Mouse (Mus musculus) intestine, embryonic 15.5 days (tissue): ENCODE measurements at regions not wholly inside any gene's neighbourhood (a gene's known extent, or its start where the extent isn't known, plus 50 kb on each side); places are given as distances from the start of the nearest gene placed in this dataset.
"Not testable (repeated sequence)": the region's sequence is repeated elsewhere in the genome, so short reads cannot be mapped to it uniquely, and the experiment has no call there.

Source experiments
- ATAC-seq: fragments of 200-750 bp; cut with Nextera tagmentation; 2 replicates; pipeline ENCODE4 v1.8.0; 2017; ENCODE audit warnings: moderate TSS enrichment, moderate library complexity
- H3K27ac ChIP-seq: fragments of 300-500 bp; sonication (generic); 2 replicates; pipeline ENCODE4 v1.5.1; 2015; ENCODE audit warnings: mild to moderate bottlenecking, inconsistent platforms
- H3K27me3 ChIP-seq: fragments of 300-500 bp; sonication (generic); replicated peaks from 2 replicates; pipeline ENCODE4 v1.6.1; 2015; ENCODE audit warnings: inconsistent platforms
- H3K36me3 ChIP-seq: fragments of 300-500 bp; sonication (generic); 2 replicates; pipeline ENCODE4 v1.6.1; 2015; ENCODE audit warnings: inconsistent platforms
- H3K4me1 ChIP-seq: fragments of 300-500 bp; sonication (generic); replicated peaks from 2 replicates; pipeline ENCODE4 v1.6.1; 2015; ENCODE audit warnings: inconsistent platforms
- H3K4me2 ChIP-seq: fragments of 300-500 bp; sonication (generic); replicated peaks from 2 replicates; pipeline ENCODE4 v1.6.1; 2015; ENCODE audit warnings: mild to moderate bottlenecking, inconsistent platforms
- H3K4me3 ChIP-seq: fragments of 300-500 bp; sonication (generic); replicated peaks from 2 replicates; pipeline ENCODE4 v1.5.1; 2015; ENCODE audit warnings: inconsistent platforms
- H3K9ac ChIP-seq: fragments of 300-500 bp; sonication (generic); 2 replicates; pipeline ENCODE4 v1.6.1; 2015; ENCODE audit warnings: inconsistent platforms
- H3K9me3 ChIP-seq: fragments of 300-500 bp; sonication (generic); 2 replicates; pipeline ENCODE4 v1.6.1; 2016; ENCODE audit warnings: inconsistent platforms
- WGBS: fragments of 180-500 bp; shearing (Covaris S2); methylation state at CpG from one replicate; pipeline ENCODE4 v1.1.7; 2015; 5-methylcytosine and 5-hydroxymethylcytosine counted together

DNA sequence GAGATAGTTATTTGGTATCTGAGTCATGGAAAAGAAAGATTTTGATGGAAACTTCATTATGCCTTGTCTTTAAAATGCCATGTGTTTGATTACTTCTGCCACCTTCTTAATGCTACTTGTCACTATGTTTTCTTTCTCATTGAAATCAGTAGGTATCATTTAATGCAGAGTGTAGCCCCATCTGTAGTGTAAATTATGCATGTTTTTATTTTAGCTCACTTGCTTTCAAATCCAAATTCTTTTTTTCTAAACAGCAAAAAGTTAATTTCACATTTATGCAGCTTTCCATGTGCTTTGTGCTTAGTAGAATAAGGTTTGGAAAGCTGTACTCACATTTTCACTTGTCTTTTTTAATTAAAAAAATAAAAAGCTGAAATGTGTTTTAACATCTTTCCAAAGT lies 748.0 kb upstream of the Epha7 start:
- ATAC-seq: no peak
- H3K9me3 ChIP-seq: no peaks in the 10 kb centered on the region
- H3K27ac ChIP-seq: no peak overlapping the region
- H3K4me2 ChIP-seq: no peak overlapping the region
- no peaks in the 10 kb centered on the region for H3K27me3 ChIP-seq
- H3K4me3 ChIP-seq: no peak overlapping the region
- H3K9ac ChIP-seq: no peak overlapping the region
- no peaks in the 10 kb centered on the region for H3K36me3 ChIP-seq
- no peaks in the 10 kb centered on the region for H3K4me1 ChIP-seq

DNA sequence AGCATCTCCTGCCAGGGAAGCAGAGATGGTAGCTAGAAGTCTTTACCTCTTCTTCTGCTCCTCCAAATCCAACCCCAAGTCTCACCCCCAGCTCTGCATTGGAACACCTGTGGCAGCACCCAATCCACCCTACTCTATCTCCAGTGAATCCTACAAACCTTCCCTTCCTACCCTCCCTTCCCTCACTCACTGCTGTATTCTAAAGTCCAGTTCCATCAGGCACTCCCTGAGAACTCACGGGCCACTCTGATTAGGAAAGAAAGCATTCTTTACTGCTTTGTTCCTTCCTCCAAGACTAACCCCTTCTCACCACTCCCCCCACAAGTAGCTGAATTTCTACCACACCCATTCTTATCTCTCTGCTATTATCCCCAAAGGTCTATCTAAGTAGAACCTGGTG lies 747.1 kb upstream of the Epha7 start:
- Histone ChIP-seq H3K9me3 (no peaks in the 10 kb centered on the region), H3K4me1 (no peaks in the 10 kb centered on the region), H3K27ac (no peak overlapping the region), H3K36me3 (no peaks in the 10 kb centered on the region), H3K27me3 (no peaks in the 10 kb centered on the region), H3K9ac (no peak overlapping the region), H3K4me2 (no peak overlapping the region), H3K4me3 (no peak overlapping the region)
- whole genome bisulfite sequencing: 40% methylated on average over 1 of the region's 1 CpGs
- ATAC-seq: 0 out of 2 replicates have a peak, but pooled peaks have one; percentile 51

DNA sequence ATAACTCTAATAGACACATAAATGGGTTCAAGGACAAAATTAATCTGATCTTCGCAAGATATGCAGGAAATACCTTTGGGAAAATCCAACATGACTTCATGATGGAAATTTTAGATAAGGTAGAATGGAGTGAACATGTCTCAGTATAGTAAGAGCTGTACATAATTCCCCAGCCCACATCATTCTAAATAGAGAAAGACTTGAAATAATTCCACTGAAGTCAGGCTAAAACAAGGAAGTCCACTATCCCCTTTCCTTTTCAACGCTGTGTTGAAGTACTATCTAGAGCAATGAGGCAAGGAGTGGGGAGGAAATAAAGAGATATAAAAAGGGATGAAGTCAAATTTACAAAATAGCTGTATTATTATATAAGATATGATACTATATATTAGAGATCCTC lies 733.9 kb upstream of the Epha7 start:
- Histone ChIP-seq H3K36me3 (no peaks in the 10 kb centered on the region), H3K9ac (no peak overlapping the region), H3K27ac (no peak overlapping the region), H3K9me3 (no peaks in the 10 kb centered on the region), H3K4me2 (no peak overlapping the region), H3K4me3 (no peak overlapping the region), H3K27me3 (no peaks in the 10 kb centered on the region), H3K4me1 (no peaks in the 10 kb centered on the region)
- WGBS: 80% methylated on average over 2 of the region's 2 CpGs
- no peak for ATAC-seq

DNA sequence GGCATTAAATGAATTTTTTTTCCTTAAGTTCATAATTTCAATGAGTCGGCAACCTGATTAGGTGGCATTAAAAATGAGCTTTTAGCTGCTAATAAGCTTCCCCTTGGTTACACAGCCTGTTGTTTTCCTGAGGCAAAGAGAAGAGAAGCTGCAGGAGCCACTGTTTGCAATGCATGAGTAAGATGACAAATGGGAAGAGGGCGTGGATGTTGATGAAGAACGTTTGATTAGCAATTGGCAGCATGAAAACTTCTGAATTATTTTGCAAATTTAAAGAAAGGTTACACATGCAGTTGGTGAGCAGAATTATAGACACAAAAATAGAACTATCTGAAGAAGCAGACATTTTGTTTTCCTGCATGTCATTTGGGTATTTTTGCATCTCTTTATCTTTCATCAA lies 720.1 kb upstream of the Epha7 start:
- Histone ChIP-seq H3K4me1 (no peaks in the 10 kb centered on the region), H3K9ac (no peak overlapping the region), H3K27ac (no peak overlapping the region), H3K4me2 (no peak overlapping the region), H3K4me3 (no peak overlapping the region), H3K36me3 (no peaks in the 10 kb centered on the region), H3K9me3 (no peaks in the 10 kb centered on the region), H3K27me3 (no peaks in the 10 kb centered on the region)
- no peak for ATAC-seq
- 47% methylated on average over 3 of the region's 3 CpGs for WGBS

DNA sequence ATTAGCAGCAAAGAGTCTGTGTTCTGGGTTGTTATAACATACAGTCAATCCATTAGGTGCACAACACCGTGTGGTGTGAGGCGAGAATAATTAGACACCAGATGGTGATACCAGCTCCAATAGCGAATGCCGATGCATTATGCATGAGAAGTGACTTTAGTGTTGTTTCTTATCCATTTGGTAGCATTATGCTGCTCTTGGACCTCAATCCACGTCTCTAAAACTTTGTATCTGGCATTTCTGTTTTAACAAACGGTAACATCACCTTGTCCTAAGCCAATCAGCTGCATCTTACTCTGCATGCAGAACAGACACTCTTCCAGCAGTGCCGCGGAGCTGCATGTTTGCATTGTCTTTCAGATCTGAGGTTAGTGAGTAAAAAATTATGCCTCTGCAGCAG lies 669.8 kb upstream of the Epha7 start:
- H3K9ac ChIP-seq: no peak overlapping the region
- no peaks in the 10 kb centered on the region for H3K27me3 ChIP-seq
- no peaks in the 10 kb centered on the region for H3K4me1 ChIP-seq
- no peak overlapping the region for H3K4me2 ChIP-seq
- H3K4me3 ChIP-seq: no peak overlapping the region
- no peak for ATAC-seq
- H3K9me3 ChIP-seq: no peaks in the 10 kb centered on the region
- no peaks in the 10 kb centered on the region for H3K36me3 ChIP-seq
- WGBS: 80% methylated on average over 8 of the region's 8 CpGs
- H3K27ac ChIP-seq: no peak overlapping the region

DNA sequence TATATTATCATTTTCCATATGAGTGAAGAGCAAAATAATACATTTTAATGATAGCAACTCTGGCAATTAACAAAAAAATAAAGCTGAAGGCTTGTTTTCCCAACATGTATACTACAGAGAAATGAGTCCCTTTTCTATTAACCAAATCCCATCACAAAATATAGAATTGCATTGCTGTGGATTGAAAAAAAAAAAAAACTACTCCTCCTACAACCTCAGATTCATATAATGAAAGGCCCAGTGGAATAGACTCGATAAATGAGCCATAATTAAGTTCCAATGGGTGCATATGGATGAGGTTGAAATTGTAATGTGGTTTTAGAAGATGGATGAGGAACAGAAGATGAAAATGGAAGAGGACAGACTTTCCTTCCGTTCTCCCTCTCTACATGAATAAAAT lies 657.8 kb upstream of the Epha7 start:
- H3K27ac ChIP-seq: no peak overlapping the region
- H3K9me3 ChIP-seq: no peaks in the 10 kb centered on the region
- H3K4me2 ChIP-seq: no peak overlapping the region
- no peaks in the 10 kb centered on the region for H3K27me3 ChIP-seq
- no peak overlapping the region for H3K9ac ChIP-seq
- H3K4me1 ChIP-seq: no peaks in the 10 kb centered on the region
- no peak overlapping the region for H3K4me3 ChIP-seq
- H3K36me3 ChIP-seq: no peaks in the 10 kb centered on the region
- ATAC-seq: no peak
- WGBS: 77% methylated on average over 2 of the region's 2 CpGs

DNA sequence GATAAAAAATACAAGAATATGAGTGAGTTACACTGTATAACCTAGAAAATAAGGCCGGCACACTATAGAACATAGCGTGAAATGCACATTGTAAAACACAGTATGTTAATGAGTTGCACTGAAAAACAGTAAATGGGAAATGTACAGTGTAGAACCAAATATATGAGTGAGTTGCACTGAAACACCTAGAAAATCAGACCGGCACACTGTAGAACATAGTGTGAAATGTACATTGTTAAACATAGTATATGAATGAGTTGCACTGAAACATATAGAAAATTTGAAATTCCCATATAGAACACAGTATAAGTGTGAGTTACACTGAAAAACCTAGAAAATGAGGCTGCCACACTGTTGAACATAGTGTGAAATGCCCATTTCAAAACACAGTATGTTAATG lies 636.2 kb upstream of the Epha7 start:
- Histone ChIP-seq H3K4me3 (no peak overlapping the region), H3K9me3 (no peaks in the 10 kb centered on the region), H3K27ac (no peak overlapping the region), H3K4me1 (no peaks in the 10 kb centered on the region), H3K36me3 (no peaks in the 10 kb centered on the region), H3K27me3 (no peaks in the 10 kb centered on the region), H3K4me2 (no peak overlapping the region), H3K9ac (no peak overlapping the region)
- peak; percentile 98 for ATAC-seq
- WGBS: 65% methylated on average over 3 of the region's 3 CpGs

DNA sequence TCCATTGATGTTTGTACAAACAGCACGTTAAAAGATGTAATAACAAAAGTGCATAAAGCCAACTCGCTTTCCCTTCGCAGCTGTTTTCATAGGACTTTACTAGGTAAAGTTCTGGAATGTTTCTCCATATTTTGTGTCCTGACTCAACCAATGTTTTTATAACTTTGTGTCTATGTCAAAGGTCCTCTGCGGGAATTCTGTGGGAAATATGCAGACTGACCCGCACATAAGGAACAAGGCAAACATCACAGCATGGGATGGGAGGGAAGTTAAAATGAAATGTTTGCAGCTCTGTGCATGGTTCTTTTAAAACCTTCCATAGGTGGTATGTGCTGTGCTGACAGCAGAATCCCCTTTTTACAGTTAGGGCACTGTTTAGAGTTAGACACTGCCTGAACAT lies 622.1 kb upstream of the Epha7 start:
- H3K36me3 ChIP-seq: no peaks in the 10 kb centered on the region
- no peak overlapping the region for H3K4me2 ChIP-seq
- no peaks in the 10 kb centered on the region for H3K9me3 ChIP-seq
- no peak overlapping the region for H3K27ac ChIP-seq
- H3K27me3 ChIP-seq: no peaks in the 10 kb centered on the region
- 69% methylated on average over 5 of the region's 5 CpGs for whole genome bisulfite sequencing
- no peak overlapping the region for H3K9ac ChIP-seq
- no peak overlapping the region for H3K4me3 ChIP-seq
- no peaks in the 10 kb centered on the region for H3K4me1 ChIP-seq
- no peak for ATAC-seq

DNA sequence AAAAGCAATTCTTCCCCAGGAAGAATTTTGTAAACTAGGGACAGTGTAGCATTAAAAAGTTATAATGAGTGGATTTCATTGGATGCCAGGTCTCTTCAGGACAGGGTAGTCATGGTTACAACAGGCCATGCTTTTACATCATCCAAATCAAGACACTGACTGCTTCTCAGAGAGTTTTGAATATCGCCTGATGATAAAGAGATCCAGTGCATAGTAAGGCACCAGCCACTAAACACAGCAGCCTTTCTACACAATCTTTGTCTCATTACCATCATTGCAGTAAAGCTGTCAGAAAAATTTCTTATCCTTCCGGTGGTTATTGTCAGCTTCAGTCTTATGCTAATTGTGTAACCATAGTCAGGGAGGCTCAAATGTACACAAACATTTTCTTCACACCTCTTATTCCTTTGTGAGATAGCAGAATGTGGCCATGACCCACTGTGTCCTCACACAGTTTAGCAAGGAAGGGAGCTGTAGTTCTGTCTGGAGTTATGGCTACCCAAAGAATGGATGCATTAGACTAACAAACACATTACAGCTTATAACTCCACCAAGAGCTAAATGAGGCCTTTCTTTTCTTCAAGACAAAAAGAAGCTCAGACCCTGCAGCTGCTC lies 585.2 kb upstream of the Epha7 start:
- Histone ChIP-seq H3K27ac (no peak overlapping the region), H3K27me3 (no peaks in the 10 kb centered on the region), H3K4me2 (no peak overlapping the region), H3K9ac (no peak overlapping the region), H3K36me3 (no peaks in the 10 kb centered on the region), H3K9me3 (no peaks in the 10 kb centered on the region), H3K4me1 (no peaks in the 10 kb centered on the region), H3K4me3 (no peak overlapping the region)
- WGBS: 78% methylated on average over 2 of the region's 2 CpGs
- no peak for ATAC-seq

DNA sequence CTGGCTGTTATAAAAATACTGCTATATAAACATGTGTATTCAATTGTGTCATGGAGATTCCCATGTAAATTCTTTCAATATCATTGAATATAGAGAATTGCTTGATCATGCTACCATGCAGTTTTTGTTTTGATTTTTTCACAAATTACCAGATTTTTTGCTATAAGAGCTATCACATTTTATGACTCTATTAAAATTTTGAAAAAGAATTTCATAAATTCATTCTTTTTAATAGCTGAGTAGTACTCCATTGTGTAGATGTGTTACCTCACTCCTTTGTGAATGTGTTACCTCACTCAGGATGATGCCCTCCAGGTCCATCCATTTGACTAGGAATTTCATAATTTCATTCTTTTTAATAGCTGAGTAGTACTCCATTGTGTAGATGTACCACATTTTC lies 577.4 kb upstream of the Epha7 start:
- H3K27me3 ChIP-seq, ATAC-seq, H3K27ac ChIP-seq, H3K4me2 ChIP-seq, H3K4me1 ChIP-seq, H3K4me3 ChIP-seq, H3K36me3 ChIP-seq, H3K9ac ChIP-seq, H3K9me3 ChIP-seq: not testable (repeated sequence)

DNA sequence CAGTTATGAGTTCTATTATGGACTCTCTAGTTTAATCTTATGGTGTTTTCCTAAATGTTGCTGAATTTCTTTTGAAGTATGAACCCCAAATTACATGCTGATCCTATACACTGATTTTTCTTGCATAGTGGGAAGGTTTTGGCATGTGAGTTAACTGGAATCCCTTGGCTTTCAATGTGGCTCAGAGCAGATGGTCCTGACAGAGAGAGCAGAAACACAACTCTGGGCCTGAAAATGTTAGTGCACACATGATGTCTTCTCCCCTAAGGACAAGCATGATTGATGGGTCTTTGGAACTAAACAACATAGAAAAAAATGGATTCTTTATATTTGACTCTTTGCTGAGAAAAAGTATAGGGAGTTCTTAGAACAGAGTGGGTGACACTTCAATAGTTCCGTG lies 570.7 kb upstream of the Epha7 start:
- no peak overlapping the region for H3K4me2 ChIP-seq
- no peak overlapping the region for H3K4me3 ChIP-seq
- no peaks in the 10 kb centered on the region for H3K4me1 ChIP-seq
- WGBS: 97% methylated on average over 1 of the region's 1 CpGs
- no peaks in the 10 kb centered on the region for H3K36me3 ChIP-seq
- no peaks in the 10 kb centered on the region for H3K27me3 ChIP-seq
- H3K9ac ChIP-seq: no peak overlapping the region
- no peaks in the 10 kb centered on the region for H3K9me3 ChIP-seq
- no peak overlapping the region for H3K27ac ChIP-seq
- ATAC-seq: no peak
